Mouse (Mus musculus): ENCODE measurements around the gene Lrrc8c. TPM values are rescaled to one million over a fixed set of nuclear protein-coding genes. Genes with fewer than 3 reads are reported as not detected.

The Lrrc8c gene
- polyA plus RNA-seq, 1 experiment from 2014 or later = 13.6 TPM

GRCm38 (mm10) chr5:105618510-105618909 is 99.3 kb downstream of the Lrrc8c start:
- H3K4me1 ChIP-seq = no peaks in the 10 kb centered on the region
- ATAC-seq (replicated peaks) = no peak
- no peak overlapping the region for H3K27ac ChIP-seq
- H3K4me3 ChIP-seq = no peak overlapping the region
- no peaks in the 10 kb centered on the region for H3K9me3 ChIP-seq
- no peak overlapping the region for H3K9ac ChIP-seq
- H3K4me2 ChIP-seq = no peak overlapping the region
- H3K27me3 ChIP-seq (replicated peaks) = no peaks in the 10 kb centered on the region
- no peaks in the 10 kb centered on the region for H3K36me3 ChIP-seq (replicated peaks)

DNA sequence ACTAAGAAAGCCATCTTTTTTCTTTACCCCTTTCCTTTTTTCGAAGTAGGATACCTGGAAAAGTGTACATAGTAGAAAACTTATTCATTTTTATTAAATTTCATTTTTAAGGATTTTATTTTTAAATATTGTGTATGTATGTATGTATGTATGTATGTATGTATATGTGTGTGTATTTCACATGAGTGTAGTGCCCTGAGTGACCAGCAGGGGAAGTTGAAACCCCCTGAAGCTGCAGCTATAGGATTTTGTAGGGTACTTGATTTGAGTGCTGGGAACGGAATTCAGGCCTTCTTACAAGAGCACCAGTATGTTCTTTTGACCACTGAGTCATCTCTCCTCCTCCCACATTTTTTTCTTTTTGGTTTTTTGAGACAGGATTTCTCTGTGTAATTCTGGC is 100.5 kb downstream of the Lrrc8c start:
- Histone ChIP-seq H3K36me3 (replicated peaks) (no peaks in the 10 kb centered on the region), H3K27ac (no peak overlapping the region), H3K9me3 (no peaks in the 10 kb centered on the region), H3K27me3 (replicated peaks) (no peaks in the 10 kb centered on the region), H3K4me1 (no peaks in the 10 kb centered on the region), H3K4me2 (no peak overlapping the region), H3K9ac (no peak overlapping the region), H3K4me3 (no peak overlapping the region)
- 89% methylated on average over 2 of the region's 2 CpGs for WGBS
- no peak for ATAC-seq (replicated peaks)

DNA sequence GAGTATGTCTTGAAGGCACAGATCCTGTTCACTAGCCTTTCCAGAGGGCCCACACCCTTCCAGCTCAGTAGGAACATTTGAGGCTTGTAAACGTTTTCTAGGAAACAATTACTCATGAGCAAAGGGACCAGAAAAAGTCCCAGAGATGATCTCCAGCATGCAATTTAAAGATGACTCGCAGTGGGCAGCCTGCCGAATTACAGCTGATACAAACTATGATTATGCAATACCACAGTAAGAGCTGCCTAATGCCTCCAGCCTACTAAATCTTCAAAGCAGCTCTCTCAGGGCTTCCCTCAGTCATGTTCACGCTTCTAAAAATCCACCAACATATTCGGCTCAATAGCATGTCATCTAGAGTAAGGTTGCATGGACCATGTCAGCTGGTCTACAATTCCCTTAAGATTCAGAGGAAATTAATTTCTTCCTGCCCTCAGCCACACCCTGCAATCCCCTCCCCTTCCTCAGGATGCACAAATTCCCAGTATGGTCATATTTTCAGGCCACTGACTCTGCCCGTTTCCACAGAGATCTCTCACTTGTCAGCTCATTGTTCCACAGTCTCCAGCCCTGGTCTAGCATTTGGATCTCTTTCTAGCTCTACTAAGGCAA is 101.4 kb downstream of the Lrrc8c start:
- Histone ChIP-seq H3K27ac (no peak overlapping the region), H3K4me2 (no peak overlapping the region), H3K36me3 (replicated peaks) (no peaks in the 10 kb centered on the region), H3K4me1 (no peaks in the 10 kb centered on the region), H3K27me3 (replicated peaks) (no peaks in the 10 kb centered on the region), H3K4me3 (no peak overlapping the region), H3K9me3 (no peaks in the 10 kb centered on the region), H3K9ac (no peak overlapping the region)
- ATAC-seq (replicated peaks) = no peak
- WGBS = 77% methylated on average over 6 of the region's 6 CpGs

DNA sequence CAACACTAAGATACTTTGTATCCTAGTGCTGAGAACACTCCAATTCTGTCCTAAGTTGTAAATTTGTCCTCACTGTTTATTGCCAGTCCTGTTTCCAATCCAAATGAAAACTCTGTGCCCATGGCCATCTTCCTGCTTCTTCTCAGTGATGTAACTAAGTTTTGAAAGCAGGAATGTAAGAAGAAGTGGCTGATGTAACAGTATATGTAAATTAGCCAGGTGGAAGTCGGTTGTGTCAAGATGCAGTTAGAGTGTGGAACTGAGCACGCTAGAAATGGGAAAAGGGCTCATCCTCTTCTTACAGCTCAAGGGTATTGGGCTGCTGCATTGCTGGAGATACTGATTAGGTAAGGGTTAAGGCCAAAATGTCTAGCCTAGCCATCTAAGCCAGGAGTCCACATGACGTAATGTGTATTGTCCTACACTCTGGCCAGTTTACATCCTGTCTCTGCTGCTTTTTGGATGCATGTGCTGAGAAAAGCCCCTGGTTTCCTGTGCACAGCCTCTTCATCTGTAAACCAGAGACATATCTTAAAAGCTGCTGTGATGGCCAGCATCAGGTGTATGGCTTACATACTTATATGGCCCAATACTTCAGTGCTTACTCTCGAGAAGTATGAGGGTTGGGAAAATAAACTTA is 104.0 kb downstream of the Lrrc8c start:
- H3K36me3 ChIP-seq (replicated peaks) = no peaks in the 10 kb centered on the region
- no peak overlapping the region for H3K9ac ChIP-seq
- H3K4me1 ChIP-seq = no peaks in the 10 kb centered on the region
- H3K4me3 ChIP-seq = no peak overlapping the region
- no peak overlapping the region for H3K27ac ChIP-seq
- 70% methylated on average over 4 of the region's 4 CpGs for WGBS
- ATAC-seq (replicated peaks) = no peak
- no peaks in the 10 kb centered on the region for H3K9me3 ChIP-seq
- H3K27me3 ChIP-seq (replicated peaks) = no peaks in the 10 kb centered on the region
- H3K4me2 ChIP-seq = no peak overlapping the region

- Histone ChIP-seq H3K27me3 (replicated peaks) (no peaks in the 10 kb centered on the region), H3K4me3 (no peak overlapping the region), H3K36me3 (replicated peaks) (no peaks in the 10 kb centered on the region), H3K4me2 (no peak overlapping the region), H3K9me3 (no peaks in the 10 kb centered on the region), H3K9ac (no peak overlapping the region), H3K4me1 (no peaks in the 10 kb centered on the region), H3K27ac (no peak overlapping the region)
- no peak for ATAC-seq (replicated peaks)
- 98% methylated on average over 3 of the region's 3 CpGs for WGBS
Observed at GRCm38 (mm10) chr5:105624257-105624656, 105.1 kb downstream of the Lrrc8c start.

DNA sequence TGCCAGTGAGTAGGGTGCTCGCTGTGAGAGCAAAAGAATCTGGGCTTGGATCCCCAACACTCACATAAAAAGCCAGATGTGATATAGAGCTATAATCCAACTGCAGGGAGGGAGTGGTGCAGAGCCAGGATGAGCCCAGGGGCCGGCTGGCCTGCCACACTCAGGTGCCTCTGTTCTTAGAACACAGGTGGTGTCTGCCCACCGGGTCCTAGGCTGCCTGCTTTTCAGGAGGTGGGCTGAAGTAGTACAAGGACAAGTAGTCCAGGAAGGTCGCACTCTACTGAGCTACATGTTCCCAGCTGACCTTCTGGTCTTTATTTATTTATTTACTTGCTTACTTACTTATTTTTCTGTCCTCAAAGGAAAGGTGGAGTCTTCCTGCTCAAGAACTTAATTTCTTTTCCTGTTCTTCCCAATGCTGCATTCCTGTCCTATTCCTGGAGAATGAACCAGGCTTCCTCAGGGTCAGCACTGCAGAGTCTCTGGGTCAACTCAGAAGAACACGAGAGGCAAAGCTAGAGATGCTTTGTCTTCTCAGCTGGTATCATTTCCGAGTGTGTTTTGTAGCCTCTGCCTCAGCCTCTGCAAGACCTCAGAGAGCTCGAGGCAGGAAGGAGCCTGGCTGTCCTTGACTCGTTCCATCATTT is 106.4 kb downstream of the Lrrc8c start:
- H3K9me3 ChIP-seq = no peaks in the 10 kb centered on the region
- ATAC-seq (replicated peaks) = no peak

DNA sequence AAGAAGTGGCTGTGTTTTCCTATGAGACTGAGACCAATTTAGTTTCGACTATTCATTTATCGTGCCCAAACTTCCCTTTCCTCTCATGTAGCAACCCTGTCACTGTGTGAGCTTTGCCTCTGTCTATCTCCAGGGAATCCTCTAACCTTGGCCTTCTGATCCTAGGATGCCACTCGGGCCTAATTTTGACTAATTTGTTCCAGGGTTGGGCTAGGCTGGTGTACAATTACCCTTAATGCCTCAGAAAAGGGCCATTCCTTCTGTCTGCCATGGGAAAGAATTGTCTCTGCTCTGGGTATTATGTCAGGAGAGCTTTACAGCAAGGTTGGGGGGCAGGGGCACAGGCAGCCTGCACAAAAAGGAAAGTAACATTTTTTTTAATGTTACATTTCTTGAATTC is 107.2 kb downstream of the Lrrc8c start:
- H3K27ac ChIP-seq = no peak overlapping the region
- 54% methylated on average over 3 of the region's 3 CpGs for WGBS
- H3K4me3 ChIP-seq = no peak overlapping the region
- no peak for ATAC-seq (replicated peaks)
- H3K4me1 ChIP-seq = no peaks in the 10 kb centered on the region
- H3K9me3 ChIP-seq = no peaks in the 10 kb centered on the region
- H3K27me3 ChIP-seq (replicated peaks) = no peaks in the 10 kb centered on the region
- H3K36me3 ChIP-seq (replicated peaks) = no peaks in the 10 kb centered on the region
- no peak overlapping the region for H3K9ac ChIP-seq
- H3K4me2 ChIP-seq = no peak overlapping the region

More for the DNA sequence above, 106.4 kb downstream of the Lrrc8c start:
- no peak overlapping the region for H3K27ac ChIP-seq
- no peaks in the 10 kb centered on the region for H3K4me1 ChIP-seq
- no peak overlapping the region for H3K9ac ChIP-seq
- WGBS = 70% methylated on average over 8 of the region's 8 CpGs
- no peaks in the 10 kb centered on the region for H3K27me3 ChIP-seq (replicated peaks)
- no peak overlapping the region for H3K4me3 ChIP-seq
- no peaks in the 10 kb centered on the region for H3K36me3 ChIP-seq (replicated peaks)
- H3K4me2 ChIP-seq = no peak overlapping the region

GRCm38 (mm10) chr5:105627093-105627492 is 107.9 kb downstream of the Lrrc8c start:
- 91% methylated on average over 5 of the region's 5 CpGs for WGBS
- Histone ChIP-seq H3K36me3 (replicated peaks) (no peaks in the 10 kb centered on the region), H3K27ac (no peak overlapping the region), H3K27me3 (replicated peaks) (no peaks in the 10 kb centered on the region), H3K4me3 (no peak overlapping the region), H3K9me3 (no peaks in the 10 kb centered on the region), H3K4me1 (no peaks in the 10 kb centered on the region), H3K4me2 (no peak overlapping the region), H3K9ac (no peak overlapping the region)
- ATAC-seq (replicated peaks) = no peak

GRCm38 (mm10) chr5:105629955-105630354 is 110.8 kb downstream of the Lrrc8c start:
- Histone ChIP-seq H3K4me3 (no peak overlapping the region), H3K36me3 (replicated peaks) (no peaks in the 10 kb centered on the region), H3K27me3 (replicated peaks) (no peaks in the 10 kb centered on the region), H3K9me3 (no peaks in the 10 kb centered on the region), H3K4me1 (no peaks in the 10 kb centered on the region), H3K27ac (no peak overlapping the region), H3K4me2 (no peak overlapping the region), H3K9ac (no peak overlapping the region)
- WGBS = 94% methylated on average over 1 of the region's 1 CpGs
- ATAC-seq (replicated peaks) = no peak

- Histone ChIP-seq H3K4me1 (no peaks in the 10 kb centered on the region), H3K9me3 (no peaks in the 10 kb centered on the region)
Observed at GRCm38 (mm10) chr5:105632066-105632465, 112.9 kb downstream of the Lrrc8c start.

GRCm38 (mm10) chr5:105635576-105635975 is 116.4 kb downstream of the Lrrc8c start:
- H3K4me2 ChIP-seq = no peak overlapping the region
- H3K4me3 ChIP-seq = no peak overlapping the region
- no peaks in the 10 kb centered on the region for H3K27me3 ChIP-seq (replicated peaks)
- ATAC-seq (replicated peaks) = no peak
- no peak overlapping the region for H3K27ac ChIP-seq
- no peak overlapping the region for H3K9ac ChIP-seq
- H3K4me1 ChIP-seq = no peaks in the 10 kb centered on the region
- H3K9me3 ChIP-seq = no peaks in the 10 kb centered on the region
- 81% methylated on average over 6 of the region's 6 CpGs for WGBS
- no peaks in the 10 kb centered on the region for H3K36me3 ChIP-seq (replicated peaks)

More at GRCm38 (mm10) chr5:105632066-105632465, 112.9 kb downstream of the Lrrc8c start:
- 86% methylated on average over 10 of the region's 10 CpGs for WGBS
- Histone ChIP-seq H3K4me3 (no peak overlapping the region), H3K27ac (no peak overlapping the region), H3K9ac (no peak overlapping the region), H3K36me3 (replicated peaks) (no peaks in the 10 kb centered on the region), H3K27me3 (replicated peaks) (no peaks in the 10 kb centered on the region), H3K4me2 (no peak overlapping the region)
- no peak for ATAC-seq (replicated peaks)

DNA sequence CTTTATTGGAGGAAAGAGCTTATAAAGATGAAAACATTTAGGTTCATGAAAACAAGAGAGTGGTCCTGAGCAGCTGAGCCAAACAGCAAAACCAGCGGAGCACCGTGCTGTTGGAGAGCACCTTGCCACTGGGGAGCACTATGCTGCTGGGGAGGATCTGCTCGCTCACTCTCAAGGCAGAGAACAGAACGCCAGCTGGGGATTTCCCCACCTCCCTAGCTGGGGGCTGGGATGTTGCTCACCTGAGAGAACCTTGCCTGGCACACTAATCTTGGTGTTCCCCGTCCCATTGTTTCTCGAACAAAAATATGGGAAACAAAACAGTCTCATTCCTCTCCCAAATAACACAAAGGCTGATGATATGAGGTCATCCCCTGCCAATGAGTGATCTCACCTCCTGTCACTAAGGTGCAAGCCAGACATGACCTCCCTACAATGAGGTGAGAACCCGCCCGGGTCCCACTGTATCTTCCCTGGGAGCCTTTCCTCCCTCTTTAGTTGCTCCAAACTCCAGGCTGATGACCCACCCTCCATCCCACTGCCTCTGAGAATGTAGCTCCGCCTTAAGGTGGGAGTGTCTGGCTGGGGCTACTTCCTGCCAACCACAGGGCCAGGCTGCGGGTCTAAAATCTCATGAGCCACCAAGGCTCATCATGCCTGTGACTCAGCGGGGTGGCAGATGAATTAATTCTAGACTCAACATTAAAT is 117.5 kb downstream of the Lrrc8c start:
- H3K36me3 ChIP-seq (replicated peaks) = no peaks in the 10 kb centered on the region
- H3K4me3 ChIP-seq = no peak overlapping the region
- no peaks in the 10 kb centered on the region for H3K9me3 ChIP-seq
- no peak for ATAC-seq (replicated peaks)
- H3K4me2 ChIP-seq = no peak overlapping the region
- 85% methylated on average over 11 of the region's 11 CpGs for WGBS
- H3K4me1 ChIP-seq = no peaks in the 10 kb centered on the region
- no peak overlapping the region for H3K9ac ChIP-seq
- H3K27me3 ChIP-seq (replicated peaks) = no peaks in the 10 kb centered on the region
- H3K27ac ChIP-seq = no peak overlapping the region

Data from midbrain, embryonic 15.5 days (tissue).